Mouse (Mus musculus) limb, embryonic 11.5 days (tissue): ENCODE results near the gene Cux1. TPM values are rescaled to one million over a fixed set of nuclear protein-coding genes. Genes with fewer than 3 reads are reported as not detected.
A peak's percentile ranks its signal among the peaks of the same experiment; 100 is the strongest.

Experiments
- ATAC-seq: fragments of 200-750 bp; cut with Nextera tagmentation; 2 replicates; pipeline ENCODE4 v1.8.0; 2017; ENCODE audit warnings: low read depth; ENCODE audit not compliant: insufficient number of reproducible peaks, low FRiP score, low TSS enrichment
- DNase-seq: peaks from one replicate; pipeline ENCODE4 v3.0.0-alpha.2; 2015; ENCODE audit warnings: low spot score
- H3K27ac ChIP-seq: fragments of 300-500 bp; sonication (generic); replicated peaks from 2 replicates; pipeline ENCODE4 v1.5.1; 2014; ENCODE audit warnings: low read depth, mild to moderate bottlenecking, low read length
- H3K27me3 ChIP-seq: fragments of 300-500 bp; sonication (generic); 2 replicates; pipeline ENCODE4 v1.6.1; 2014; ENCODE audit warnings: mild to moderate bottlenecking, low read length, mixed read lengths; ENCODE audit not compliant: control insufficient read depth, insufficient read depth
- H3K36me3 ChIP-seq: fragments of 300-500 bp; sonication (generic); 2 replicates; pipeline ENCODE4 v1.6.1; 2014; ENCODE audit warnings: mild to moderate bottlenecking, low read length, moderate library complexity, mixed read lengths; ENCODE audit not compliant: control insufficient read depth, insufficient read depth
- H3K4me1 ChIP-seq: fragments of 300-500 bp; sonication (generic); 2 replicates; pipeline ENCODE4 v1.6.1; 2014; ENCODE audit warnings: low read length, mixed read lengths; ENCODE audit not compliant: control insufficient read depth, insufficient read depth
- H3K4me2 ChIP-seq: fragments of 300-500 bp; sonication (generic); 2 replicates; pipeline ENCODE4 v1.6.1; 2014; ENCODE audit warnings: low read depth, mild to moderate bottlenecking, moderate library complexity; ENCODE audit not compliant: severe bottlenecking
- H3K4me3 ChIP-seq: fragments of 300-500 bp; sonication (generic); 2 replicates; pipeline ENCODE4 v1.5.1; 2014; ENCODE audit warnings: low read depth, low read length
- H3K9ac ChIP-seq: fragments of 300-500 bp; sonication (generic); 2 replicates; pipeline ENCODE4 v1.6.1; 2014; ENCODE audit warnings: mild to moderate bottlenecking, low read length
- H3K9me3 ChIP-seq: fragments of 300-500 bp; sonication (generic); 2 replicates; pipeline ENCODE4 v1.6.1; 2016; ENCODE audit warnings: low read length; ENCODE audit not compliant: control insufficient read depth
- WGBS: fragments of 180-500 bp; shearing (Covaris S2); extraction: QIAGEN DNeasy Blood & Tissue Kit; methylation state at CpG from one replicate; pipeline ENCODE4 v1.1.7; 2014; 5-methylcytosine and 5-hydroxymethylcytosine counted together
- polyA plus RNA-seq: library from polyadenylated mRNA; unstranded; fragments of >200 nt; fragmentation: Nextera tagmentation; extraction: Ambion mirVana; gene quantifications from 2 replicates; pipeline ENCODE4 v1.2.1, GENCODE M21; 2014

Cux1 gene
- polyA plus RNA-seq, 1 experiment from 2014 or later = 65.6 TPM

- H3K4me2 ChIP-seq = no peak overlapping the region
- no peaks in the 10 kb centered on the region for H3K36me3 ChIP-seq
- H3K4me3 ChIP-seq = no peak overlapping the region
- peak; percentile 83 for DNase-seq
- peaks cover 8% of the 10 kb centered on the region for H3K27me3 ChIP-seq
- peaks cover 2% of the 10 kb centered on the region; the same call in 1 of the 2 replicates for H3K9me3 ChIP-seq
- peaks cover 2% of the 10 kb centered on the region; the same call in 1 of the 2 replicates for H3K4me1 ChIP-seq
- 15% methylated on average over 9 of the region's 9 CpGs for WGBS
- no peak overlapping the region for H3K27ac ChIP-seq
- H3K9ac ChIP-seq = no peak overlapping the region
- no peak for ATAC-seq
These were observed 13.9 kb upstream of the Cux1 start for GRCm38 (mm10) chr5:136581166-136581565.

- WGBS = 40% methylated on average over 10 of the region's 10 CpGs
- H3K36me3 ChIP-seq = no peaks in the 10 kb centered on the region
- H3K9ac ChIP-seq = no peak overlapping the region
- H3K4me1 ChIP-seq = peaks cover 2% of the 10 kb centered on the region; the same call in 1 of the 2 replicates
- no peak overlapping the region for H3K4me2 ChIP-seq
- DNase-seq (no peak), ATAC-seq (no peak)
- H3K27ac ChIP-seq = no peak overlapping the region
- H3K4me3 ChIP-seq = no peak overlapping the region
- H3K27me3 ChIP-seq = peaks cover 8% of the 10 kb centered on the region
- H3K9me3 ChIP-seq = peaks cover 1% of the 10 kb centered on the region; the same call in 1 of the 2 replicates
These were observed 10.9 kb upstream of the Cux1 start for GRCm38 (mm10) chr5:136578201-136578600.

GRCm38 (mm10) chr5:136570171-136570570 is 2.9 kb upstream of the Cux1 start:
- Histone ChIP-seq H3K36me3 (no peaks in the 10 kb centered on the region), H3K9me3 (no peaks in the 10 kb centered on the region), H3K27ac (no peak overlapping the region), H3K4me3 (no peak overlapping the region), H3K27me3 (peaks cover 19% of the 10 kb centered on the region; the same call in 1 of the 2 replicates), H3K4me1 (peaks cover 19% of the 10 kb centered on the region), H3K4me2 (no peak overlapping the region), H3K9ac (no peak overlapping the region)
- DNase-seq (no peak), ATAC-seq (no peak)
- 63% methylated on average over 7 of the region's 7 CpGs for WGBS

- ATAC-seq = no peak; the same call in 1 of the 2 replicates
- Histone ChIP-seq H3K4me2 (peak overlapping the region; percentile 92), H3K9ac (no peak overlapping the region), H3K27me3 (peaks cover 19% of the 10 kb centered on the region; the same call in 1 of the 2 replicates), H3K27ac (no peak overlapping the region), H3K4me1 (peaks cover 28% of the 10 kb centered on the region), H3K36me3 (no peaks in the 10 kb centered on the region), H3K9me3 (no peaks in the 10 kb centered on the region), H3K4me3 (peak overlapping the region; percentile 71)
- peak; percentile 82 for DNase-seq
- under 1% methylated on average over 35 of the region's 36 CpGs for WGBS
These were observed 1.5 kb upstream of the Cux1 start for GRCm38 (mm10) chr5:136568776-136569175.

- peak overlapping the region; percentile 92 for H3K4me2 ChIP-seq
- DNase-seq = peak; percentile 76
- peak overlapping the region; percentile 89 for H3K9ac ChIP-seq
- H3K27me3 ChIP-seq = peaks cover 19% of the 10 kb centered on the region; the same call in 1 of the 2 replicates
- H3K27ac ChIP-seq = no peak overlapping the region
- no peaks in the 10 kb centered on the region for H3K9me3 ChIP-seq
- under 1% methylated on average over 36 of the region's 36 CpGs for WGBS
- ATAC-seq = no peak
- H3K4me1 ChIP-seq = peaks cover 28% of the 10 kb centered on the region
- H3K36me3 ChIP-seq = no peaks in the 10 kb centered on the region
- H3K4me3 ChIP-seq = peak overlapping the region; percentile 71
These were observed 906 bp upstream of the Cux1 start for GRCm38 (mm10) chr5:136568026-136568765.

GRCm38 (mm10) chr5:136566812-136567175 is 496 bp downstream of the Cux1 start:
- H3K4me1 ChIP-seq = peaks cover 28% of the 10 kb centered on the region
- peaks cover 19% of the 10 kb centered on the region; the same call in 1 of the 2 replicates for H3K27me3 ChIP-seq
- H3K4me2 ChIP-seq = peak overlapping the region; percentile 92
- no peaks in the 10 kb centered on the region for H3K36me3 ChIP-seq
- H3K9me3 ChIP-seq = no peaks in the 10 kb centered on the region
- no peak for DNase-seq
- ATAC-seq = 0 out of 2 replicates have a peak, but pooled peaks have one; percentile 17
- peak overlapping the region; percentile 89 for H3K9ac ChIP-seq
- peak overlapping the region; percentile 71 for H3K4me3 ChIP-seq
- H3K27ac ChIP-seq = peak overlapping the region; percentile 23
- 1% methylated on average over 31 of the region's 31 CpGs for WGBS

GRCm38 (mm10) chr5:136566001-136566811 is 1.1 kb downstream of the Cux1 start:
- ATAC-seq = 0 out of 2 replicates have a peak, but pooled peaks have one; percentile 19
- no peaks in the 10 kb centered on the region for H3K9me3 ChIP-seq
- peaks cover 32% of the 10 kb centered on the region for H3K4me1 ChIP-seq
- H3K4me3 ChIP-seq = peak overlapping the region; percentile 71
- peak overlapping the region; percentile 45 for H3K27ac ChIP-seq
- peak overlapping the region; percentile 89 for H3K9ac ChIP-seq
- peak overlapping the region; percentile 92 for H3K4me2 ChIP-seq
- peaks cover 19% of the 10 kb centered on the region; the same call in 1 of the 2 replicates for H3K27me3 ChIP-seq
- H3K36me3 ChIP-seq = no peaks in the 10 kb centered on the region
- DNase-seq = peak; percentile 67
- under 1% methylated on average over 52 of the region's 79 CpGs for WGBS

- Histone ChIP-seq H3K27me3 (peaks cover 13% of the 10 kb centered on the region; the same call in 1 of the 2 replicates), H3K27ac (peak overlapping the region; percentile 45; the same call in 1 of the 2 replicates), H3K9ac (peak overlapping the region; percentile 89), H3K4me1 (peaks cover 39% of the 10 kb centered on the region), H3K36me3 (no peaks in the 10 kb centered on the region), H3K4me2 (peak overlapping the region; percentile 92), H3K4me3 (peak overlapping the region; percentile 71), H3K9me3 (no peaks in the 10 kb centered on the region)
- ATAC-seq = no peak
- WGBS = 0% methylated on average over 32 of the region's 32 CpGs
- DNase-seq = peak; percentile 66
These were observed 1.9 kb downstream of the Cux1 start for GRCm38 (mm10) chr5:136565311-136565811.
